Mouse (Mus musculus) urinary bladder, postnatal 14 days (tissue): ENCODE measurements at regions not wholly inside any gene's neighbourhood (a gene's known extent, or its start where the extent isn't known, plus 50 kb on each side); places are given as distances from the start of the nearest gene placed in this dataset.

Source experiments
- DNase-seq: peaks from one replicate; pipeline ENCODE4 v3.0.0; 2021; ENCODE audit warnings: low spot score

GRCm38 (mm10) chr17:47177671-47178246, 167.4 kb upstream of the Ubr2 start:
- no peak for DNase-seq

- DNase-seq, result no peak
Measured at GRCm38 (mm10) chr17:47176328-47176727, 166.0 kb upstream of the Ubr2 start.

GRCm38 (mm10) chr17:47174748-47175215, 164.4 kb upstream of the Ubr2 start:
- peak; percentile 87 for DNase-seq

- no peak for DNase-seq
Measured at GRCm38 (mm10) chr17:47171801-47172200, 161.4 kb upstream of the Ubr2 start.

- DNase-seq, result no peak
Measured at GRCm38 (mm10) chr17:47170978-47171593, 160.7 kb upstream of the Ubr2 start.

GRCm38 (mm10) chr17:47168105-47168504, 157.7 kb upstream of the Ubr2 start:
- peak; percentile 63 for DNase-seq

- DNase-seq, result no peak
Measured at GRCm38 (mm10) chr17:47163677-47164340, 153.5 kb upstream of the Ubr2 start.

- no peak for DNase-seq
Measured at GRCm38 (mm10) chr17:47162459-47162858, 152.1 kb upstream of the Ubr2 start.

GRCm38 (mm10) chr17:47156237-47156636, 145.9 kb upstream of the Ubr2 start:
- no peak for DNase-seq

GRCm38 (mm10) chr17:47151557-47152278, 141.4 kb upstream of the Ubr2 start:
- no peak for DNase-seq

GRCm38 (mm10) chr17:47151193-47151556, 140.8 kb upstream of the Ubr2 start:
- no peak for DNase-seq

- DNase-seq, result no peak
Measured at GRCm38 (mm10) chr17:47150636-47151035, 140.3 kb upstream of the Ubr2 start.

- no peak for DNase-seq
Measured at GRCm38 (mm10) chr17:47149662-47150061, 139.3 kb upstream of the Ubr2 start.

GRCm38 (mm10) chr17:47149158-47149557, 138.8 kb upstream of the Ubr2 start:
- no peak for DNase-seq

GRCm38 (mm10) chr17:47146640-47147039, 136.3 kb upstream of the Ubr2 start:
- DNase-seq, result no peak

GRCm38 (mm10) chr17:47145590-47145989, 135.2 kb upstream of the Ubr2 start:
- no peak for DNase-seq

GRCm38 (mm10) chr17:47144996-47145395, 134.6 kb upstream of the Ubr2 start:
- no peak for DNase-seq

- no peak for DNase-seq
Measured at GRCm38 (mm10) chr17:47144460-47144859, 134.1 kb upstream of the Ubr2 start.

GRCm38 (mm10) chr17:47143898-47144297, 133.5 kb upstream of the Ubr2 start:
- DNase-seq, result no peak

GRCm38 (mm10) chr17:47142885-47143284, 132.5 kb upstream of the Ubr2 start:
- peak; percentile 37 for DNase-seq

GRCm38 (mm10) chr17:47142276-47142675, 131.9 kb upstream of the Ubr2 start:
- no peak for DNase-seq

- DNase-seq, result peak; percentile 37
Measured at GRCm38 (mm10) chr17:47141843-47142215, 131.5 kb upstream of the Ubr2 start.
